Comparison of ENCODE assay signal across 8 mouse cellular contexts in the genomic region with DNA sequence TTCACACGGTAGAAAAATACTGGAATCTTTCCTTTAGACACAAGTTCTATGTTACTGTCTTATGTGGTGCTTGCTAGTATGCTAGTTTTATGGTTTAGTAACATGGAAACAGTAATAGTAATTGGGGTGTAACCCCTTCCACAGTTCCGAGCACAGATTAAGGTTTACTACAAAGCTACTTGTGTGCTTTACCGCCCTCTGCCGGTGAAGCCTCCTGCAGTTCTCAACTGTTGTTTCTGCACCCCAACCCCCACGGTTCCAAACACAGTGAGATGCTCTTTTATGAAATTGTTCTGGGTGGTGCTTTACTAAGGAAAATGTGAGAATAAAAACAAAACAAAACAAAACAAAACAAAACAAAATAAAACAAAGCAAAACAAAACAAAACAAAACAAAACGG.
DNase-seq lines count a peak whose midpoint lies in the region; ATAC-seq and TF ChIP-seq lines count a peak whose summit lies in the region.

No protein-coding gene starts in this region.

- no peaks in the 10 kb centered on the region for H3K27me3 ChIP-seq in stomach, postnatal 0 days (ENCODE audit: control insufficient read depth, insufficient read depth, low read length)

- H3K9me3 ChIP-seq in stomach, postnatal 0 days (ENCODE audit: control insufficient read depth, low read length): no peaks in the 10 kb centered on the region

- WGBS in stomach, postnatal 0 days: 50% methylated on average over 6 of the region's 6 CpGs

- no peaks in the 10 kb centered on the region for H3K36me3 ChIP-seq in stomach, postnatal 0 days (ENCODE audit: control insufficient read depth, insufficient read depth, low read length)

- H3K4me3 ChIP-seq in stomach, postnatal 0 days (ENCODE audit: low read depth, low read length): no peak overlapping the region

- H3K27ac ChIP-seq in stomach, postnatal 0 days (replicated peaks): no peak overlapping the region

- H3K4me2 ChIP-seq in stomach, postnatal 0 days (replicated peaks; ENCODE audit: low read depth): no peak overlapping the region

- no peak for TF ChIP-seq EP300 in stomach, postnatal 0 days (optimal IDR thresholded peaks at IDR 0.05)

- H3K4me1 ChIP-seq in stomach, postnatal 0 days (replicated peaks; ENCODE audit: control insufficient read depth, insufficient read depth): no peaks in the 10 kb centered on the region

- ATAC-seq in stomach, postnatal 0 days (ENCODE audit: low FRiP score, low TSS enrichment): no peak

- DNase-seq in cerebellum, postnatal 10 days: peak; percentile 56 to 58
- DNase-seq in cerebellum, adult 11-12 months: no peak
- DNase-seq in left cerebral cortex, adult 18-20 months (ENCODE audit: low spot score in 2 of 2): peak; percentile 12 to 19
- DNase-seq in left cerebral cortex, adult 11 months (ENCODE audit: low spot score): no peak
- DNase-seq in NIH3T3 (ENCODE audit: low read depth): peak; percentile 49
- peak; percentile 36 for DNase-seq in kidney, postnatal 14 days
- peak; percentile 30 for DNase-seq in stomach, postnatal 0 days (ENCODE audit: low spot score)
- DNase-seq in frontal cortex, postnatal 10 days (ENCODE audit: low spot score in 2 of 2): no peak

- peak; percentile 61 for TF ChIP-seq CTCF in stomach, postnatal 0 days (IDR thresholded peaks at IDR 0.05; ENCODE audit: low read depth)

- no peak overlapping the region for H3K9ac ChIP-seq in stomach, postnatal 0 days (ENCODE audit: low read length)

Comparison
In these comparisons a context has a peak if more than half of its experiments do, and no peak if none do; other contexts are left out.
1. DNase-seq: peak in cerebellum, postnatal 10 days (2 of 2), left cerebral cortex, adult 18-20 months (2 of 2), NIH3T3 (single experiment), kidney, postnatal 14 days (single experiment) and stomach, postnatal 0 days (single experiment); none in cerebellum, adult 11-12 months (single experiment), left cerebral cortex, adult 11 months (single experiment) and frontal cortex, postnatal 10 days (0 of 2).